Mouse (Mus musculus) MEL (cell line): Measurements from ENCODE around the gene Clec4b2. TPM values are rescaled to one million over a fixed set of nuclear protein-coding genes. Genes with fewer than 3 reads are reported as not detected.

Experiments
- BHLHE40 ChIP-seq: IDR thresholded peaks from 2 replicates; pipeline ENCODE4 v1.6.1; 2012; ENCODE audit warnings: low read depth, mild to moderate bottlenecking, inconsistent platforms, low read length, improper control_type of control experiment, borderline replicate concordance
- CHD1 ChIP-seq: IDR thresholded peaks from 2 replicates; pipeline ENCODE4 v1.6.1; 2012; ENCODE audit warnings: low read depth, mild to moderate bottlenecking, inconsistent platforms, low read length, improper control_type of control experiment
- ELF1 ChIP-seq: IDR thresholded peaks from 2 replicates; pipeline ENCODE4 v1.6.1; 2014; ENCODE audit warnings: low read depth, mild to moderate bottlenecking, inconsistent platforms, low read length, improper control_type of control experiment, moderate library complexity
- GABPA ChIP-seq: IDR thresholded peaks from 2 replicates; pipeline ENCODE4 v1.6.1; 2012; ENCODE audit warnings: low read depth, mild to moderate bottlenecking, inconsistent platforms, low read length, improper control_type of control experiment, moderate library complexity
- MAFK ChIP-seq: IDR thresholded peaks from 2 replicates; pipeline ENCODE4 v1.6.1; 2011; ENCODE audit warnings: low read depth, mild to moderate bottlenecking, low read length, improper control_type of control experiment, borderline replicate concordance
- POLR2AphosphoS5 ChIP-seq: IDR thresholded peaks from 2 replicates; pipeline ENCODE4 v1.6.1; 2012; ENCODE audit warnings: low read depth, borderline replicate concordance, mild to moderate bottlenecking, inconsistent platforms, low read length, moderate library complexity, mixed read lengths
- RAD21 ChIP-seq: IDR thresholded peaks from 2 replicates; pipeline ENCODE4 v1.6.1; 2011; ENCODE audit warnings: mild to moderate bottlenecking, low read depth, low read length, improper control_type of control experiment
- RCOR1 ChIP-seq: IDR thresholded peaks from 2 replicates; pipeline ENCODE4 v1.6.1; 2012; ENCODE audit warnings: low read depth, mild to moderate bottlenecking, inconsistent platforms, low read length, improper control_type of control experiment
- SIN3A ChIP-seq: IDR thresholded peaks from 2 replicates; pipeline ENCODE4 v1.6.1; 2012; ENCODE audit warnings: low read length, improper control_type of control experiment, inconsistent platforms
- USF1 ChIP-seq: IDR thresholded peaks from 2 replicates; pipeline ENCODE4 v1.6.1; 2014; ENCODE audit warnings: low read depth, mild to moderate bottlenecking, inconsistent platforms, low read length, improper control_type of control experiment, moderate library complexity
- ZMIZ1 ChIP-seq: IDR thresholded peaks from 2 replicates; pipeline ENCODE4 v1.6.1; 2012; ENCODE audit warnings: low read depth, mild to moderate bottlenecking, inconsistent platforms, low read length, improper control_type of control experiment, moderate library complexity
- ZNF384 ChIP-seq: IDR thresholded peaks from 2 replicates; pipeline ENCODE4 v1.6.1; 2012; ENCODE audit warnings: low read depth, mild to moderate bottlenecking, inconsistent platforms, low read length, improper control_type of control experiment
- polyA plus RNA-seq, 2 experiments: library from polyadenylated mRNA; stranded (reverse) in 1 of 2; unstranded in 1 of 2; fragments of >175 nt in 1 of 2; fragments of >200 nt in 1 of 2; gene quantifications; 2 replicates each; pipeline versions ENCODE4 v1.2.1 to v1.2.4; 2012; ENCODE audit warnings: low replicate concordance in 2 of 2, low read depth in 1 of 2; ENCODE audit not compliant: insufficient read length in 2 of 2, insufficient read depth in 1 of 2, missing spikeins in 1 of 2
- total RNA-seq: library from RNA; depleted of rRNA; stranded (reverse); fragments of 300-350 nt; gene quantifications from 2 replicates; pipeline ENCODE4 v1.2.3, GENCODE M21; 2012; rRNA removed

Clec4b2 gene
- total and polyA plus RNA-seq, 3 experiments, result not detected

DNA sequence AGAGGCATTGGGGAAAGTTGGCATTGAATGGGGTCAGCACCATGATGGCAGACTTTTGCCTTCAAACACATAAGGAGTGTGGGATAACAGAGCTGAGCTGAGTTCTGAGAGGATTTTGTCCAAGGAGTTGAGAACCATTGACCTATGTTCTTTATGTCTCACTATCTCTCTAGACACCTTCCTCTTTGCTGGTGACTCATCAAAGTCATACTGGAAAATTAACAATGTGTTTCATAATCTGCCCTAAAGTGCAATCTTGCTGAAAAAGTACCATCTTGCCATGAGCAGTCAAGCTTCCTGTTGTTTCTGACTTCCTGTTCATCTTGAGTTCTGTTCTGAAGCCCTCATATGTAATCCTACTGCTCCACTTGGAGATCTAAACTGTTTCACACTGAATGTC, 80.0 kb downstream of the Clec4b2 start (continued):
- no peak for TF ChIP-seq GABPA
- peak; percentile 66 for TF ChIP-seq RCOR1
- TF ChIP-seq BHLHE40, result no peak
- no peak for TF ChIP-seq SIN3A
- no peak for TF ChIP-seq USF1
- TF ChIP-seq RAD21, result no peak
- TF ChIP-seq CHD1, result no peak
- no peak for TF ChIP-seq ZMIZ1
- no peak for TF ChIP-seq ZNF384
- peak; percentile 62 for TF ChIP-seq MAFK
- TF ChIP-seq ELF1, result peak; percentile 63; the same call in 1 of the 2 replicates
- no peak for TF ChIP-seq POLR2AphosphoS5

Other genes starting within 250 kb of the Clec4b2 start
- not detected in 2 replicates for gene Clec4a3, start 220.4 kb upstream of the Clec4b2 start, total RNA-seq
- not detected for gene Clec4a3, start 220.4 kb upstream of the Clec4b2 start, polyA plus RNA-seq
- not detected in 2 replicates for gene Clec4a4, start 182.5 kb upstream of the Clec4b2 start, total RNA-seq
- not detected for gene Clec4a4, start 182.5 kb upstream of the Clec4b2 start, polyA plus RNA-seq
- gene Clec4b1, start 122.9 kb upstream of the Clec4b2 start, total RNA-seq, result not detected in 2 replicates
- gene Clec4b1, start 122.9 kb upstream of the Clec4b2 start, polyA plus RNA-seq, result not detected
- gene Clec4a2, start 66.5 kb upstream of the Clec4b2 start, total RNA-seq, result not detected in 2 replicates
- not detected for gene Clec4a2, start 66.5 kb upstream of the Clec4b2 start, polyA plus RNA-seq
- gene Clec4n, start 57.0 kb downstream of the Clec4b2 start, total RNA-seq, result not detected in 2 replicates
- not detected for gene Clec4n, start 57.0 kb downstream of the Clec4b2 start, polyA plus RNA-seq
- 2.0 and 5.5 TPM in 2 replicates for gene Clec4d, start 89.2 kb downstream of the Clec4b2 start, total RNA-seq
- 1 to 10 TPM in 1 of 2 experiments, not detected in 1; 5.6 TPM for gene Clec4d, start 89.2 kb downstream of the Clec4b2 start, polyA plus RNA-seq
- gene Clec4e, start 117.0 kb downstream of the Clec4b2 start, total RNA-seq, result 0.10 and 0.23 TPM in 2 replicates
- gene Clec4e, start 117.0 kb downstream of the Clec4b2 start, polyA plus RNA-seq, result under 1 TPM in 1 of 2 experiments, not detected in 1; 0.40 TPM
- not detected in 2 replicates for gene Vmn2r19, start 135.4 kb downstream of the Clec4b2 start, total RNA-seq
- not detected for gene Vmn2r19, start 135.4 kb downstream of the Clec4b2 start, polyA plus RNA-seq
- gene Vmn2r20, start 245.2 kb downstream of the Clec4b2 start, total RNA-seq, result not detected in 2 replicates
- gene Vmn2r20, start 245.2 kb downstream of the Clec4b2 start, polyA plus RNA-seq, result under 1 TPM in 1 of 2 experiments, not detected in 1; under 0.01 TPM